Mouse (Mus musculus) hindbrain, embryonic 10.5 days (tissue): ENCODE measurements around the gene 1700016H13Rik. TPM values are rescaled to one million over a fixed set of nuclear protein-coding genes. Genes with fewer than 3 reads are reported as not detected.

Experiments used
- DNase-seq: peaks from one replicate; pipeline ENCODE4 v3.0.0-alpha.2; 2017; ENCODE audit warnings: low spot score
- H3K27ac ChIP-seq: fragments of 300-500 bp; sonication (generic); 2 replicates; pipeline ENCODE4 v1.5.1; 2016; ENCODE audit warnings: mild to moderate bottlenecking, moderate library complexity
- H3K27me3 ChIP-seq: fragments of 300-500 bp; sonication (generic); 2 replicates; pipeline ENCODE4 v1.6.1; 2016; ENCODE audit warnings: mild to moderate bottlenecking; ENCODE audit not compliant: poor library complexity, insufficient read depth, severe bottlenecking
- H3K36me3 ChIP-seq: fragments of 300-500 bp; sonication (generic); 2 replicates; pipeline ENCODE4 v1.6.1; 2016; ENCODE audit warnings: mild to moderate bottlenecking, moderate library complexity
- H3K4me1 ChIP-seq: fragments of 300-500 bp; sonication (generic); replicated peaks from 2 replicates; pipeline ENCODE4 v1.6.1; 2016; ENCODE audit warnings: mild to moderate bottlenecking
- H3K4me3 ChIP-seq: fragments of 300-500 bp; sonication (generic); 2 replicates; pipeline ENCODE4 v1.5.1; 2016; ENCODE audit warnings: mild to moderate bottlenecking, moderate library complexity
- H3K9me3 ChIP-seq: fragments of 300-500 bp; sonication (generic); 2 replicates; pipeline ENCODE4 v1.6.1; 2016; ENCODE audit warnings: mild to moderate bottlenecking, moderate library complexity
- WGBS: fragments of 180-500 bp; shearing (Covaris S2); methylation state at CpG from one replicate; pipeline ENCODE4 v1.1.7; 2016; 5-methylcytosine and 5-hydroxymethylcytosine counted together
- polyA plus RNA-seq: library from polyadenylated mRNA; unstranded; fragments of >200 nt; fragmentation: Nextera tagmentation; extraction: Ambion mirVana; gene quantifications from 2 replicates; pipeline ENCODE4 v1.2.1, GENCODE M21; 2016

1700016H13Rik gene
- polyA plus RNA-seq, 1 experiment from 2014 or later: 0.64 TPM

GRCm38 (mm10) chr5:103617191-103617590, 38.6 kb downstream of the 1700016H13Rik start:
- Histone ChIP-seq H3K4me3 (no peak overlapping the region), H3K9me3 (no peaks in the 10 kb centered on the region), H3K36me3 (no peaks in the 10 kb centered on the region), H3K4me1 (peaks cover 4% of the 10 kb centered on the region; the same call in 1 of the 2 replicates), H3K27me3 (no peaks in the 10 kb centered on the region), H3K27ac (no peak overlapping the region)
- 71% methylated on average over 9 of the region's 9 CpGs for WGBS
- DNase-seq: no peak

- Histone ChIP-seq H3K36me3 (no peaks in the 10 kb centered on the region), H3K27ac (no peak overlapping the region), H3K27me3 (no peaks in the 10 kb centered on the region), H3K9me3 (no peaks in the 10 kb centered on the region), H3K4me3 (no peak overlapping the region), H3K4me1 (peaks cover 4% of the 10 kb centered on the region; the same call in 1 of the 2 replicates)
- WGBS: 91% methylated on average over 7 of the region's 7 CpGs
- DNase-seq: no peak
These were observed 41.5 kb downstream of the 1700016H13Rik start for GRCm38 (mm10) chr5:103614356-103614755.

DNA sequence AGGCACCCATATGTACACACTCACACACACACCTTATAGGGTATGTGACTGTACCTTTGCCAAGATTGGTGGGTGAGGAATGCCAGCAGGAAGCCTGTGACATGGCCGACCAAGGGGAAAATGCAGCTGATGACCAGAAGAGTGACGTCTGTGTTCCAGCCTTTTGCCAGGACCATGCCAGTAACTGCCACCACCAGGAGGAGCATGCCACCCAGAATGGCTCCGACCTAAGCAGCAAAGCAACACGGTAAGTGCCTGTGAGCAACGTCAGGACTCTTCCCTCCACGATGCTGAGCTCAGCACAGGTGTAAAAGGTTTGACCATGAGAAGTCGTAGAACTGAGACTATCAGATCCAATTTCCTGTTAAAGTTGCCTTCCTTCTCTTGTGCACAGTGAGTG, 43.5 kb downstream of the 1700016H13Rik start:
- Histone ChIP-seq H3K27me3 (no peaks in the 10 kb centered on the region), H3K36me3 (no peaks in the 10 kb centered on the region), H3K4me1 (peaks cover 3% of the 10 kb centered on the region; the same call in 1 of the 2 replicates), H3K27ac (no peak overlapping the region), H3K9me3 (no peaks in the 10 kb centered on the region), H3K4me3 (no peak overlapping the region)
- 90% methylated on average over 7 of the region's 7 CpGs for WGBS
- no peak for DNase-seq

DNA sequence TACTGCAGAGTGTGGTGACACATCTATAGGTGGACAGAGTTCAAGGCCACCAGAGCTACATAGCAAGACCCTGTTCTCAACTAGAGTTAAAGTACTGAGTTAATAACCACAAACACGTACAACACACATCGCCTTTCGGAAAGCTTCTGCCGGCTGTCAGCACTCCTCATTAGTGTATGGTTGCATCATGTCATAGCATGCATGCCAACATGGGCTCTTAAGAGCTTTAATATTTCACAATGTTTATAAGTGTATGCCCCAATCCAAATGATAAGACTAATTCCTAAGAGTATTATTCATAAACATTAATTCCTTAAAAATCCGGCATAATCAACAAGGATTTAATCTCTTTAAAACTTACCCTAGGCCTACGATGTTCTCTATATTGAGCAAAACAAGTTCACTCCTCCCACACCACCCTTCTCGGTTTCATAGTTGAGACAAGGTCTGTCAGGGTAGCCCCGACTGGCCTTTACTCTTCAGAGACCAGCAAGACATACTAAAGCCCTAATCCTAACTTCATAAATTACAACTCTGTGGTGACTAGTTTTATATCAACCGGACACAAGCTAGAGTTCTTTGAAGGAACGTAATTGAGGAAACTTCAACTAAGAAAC, 44.8 kb downstream of the 1700016H13Rik start:
- Histone ChIP-seq H3K27me3 (no peaks in the 10 kb centered on the region), H3K4me3 (no peak overlapping the region), H3K36me3 (no peaks in the 10 kb centered on the region), H3K9me3 (no peaks in the 10 kb centered on the region), H3K4me1 (no peaks in the 10 kb centered on the region), H3K27ac (no peak overlapping the region)
- WGBS: 94% methylated on average over 10 of the region's 10 CpGs
- DNase-seq: no peak

GRCm38 (mm10) chr5:103610148-103610547, 45.7 kb downstream of the 1700016H13Rik start:
- Histone ChIP-seq H3K9me3 (no peaks in the 10 kb centered on the region), H3K36me3 (no peaks in the 10 kb centered on the region), H3K27ac (no peak overlapping the region), H3K27me3 (no peaks in the 10 kb centered on the region), H3K4me3 (no peak overlapping the region), H3K4me1 (no peaks in the 10 kb centered on the region)
- WGBS: 77% methylated on average over 5 of the region's 5 CpGs
- no peak for DNase-seq

- peaks cover 13% of the 10 kb centered on the region for H3K4me1 ChIP-seq
- H3K36me3 ChIP-seq: no peaks in the 10 kb centered on the region
- H3K9me3 ChIP-seq: no peaks in the 10 kb centered on the region
- H3K27ac ChIP-seq: no peak overlapping the region
- no peak for DNase-seq
- WGBS: 88% methylated on average over 7 of the region's 7 CpGs
- no peak overlapping the region for H3K4me3 ChIP-seq
- H3K27me3 ChIP-seq: no peaks in the 10 kb centered on the region
These were observed 50.1 kb downstream of the 1700016H13Rik start for GRCm38 (mm10) chr5:103605707-103606106.

- H3K4me3 ChIP-seq: no peak overlapping the region
- H3K4me1 ChIP-seq: peaks cover 13% of the 10 kb centered on the region
- H3K36me3 ChIP-seq: peaks cover 7% of the 10 kb centered on the region
- no peak for DNase-seq
- no peaks in the 10 kb centered on the region for H3K27me3 ChIP-seq
- H3K27ac ChIP-seq: peak overlapping the region; percentile 59; the same call in 1 of the 2 replicates
- 34% methylated on average over 11 of the region's 11 CpGs for WGBS
- no peaks in the 10 kb centered on the region for H3K9me3 ChIP-seq
These were observed 52.5 kb downstream of the 1700016H13Rik start for GRCm38 (mm10) chr5:103603115-103603893.

GRCm38 (mm10) chr5:103598881-103599280, 56.9 kb downstream of the 1700016H13Rik start:
- Histone ChIP-seq H3K27me3 (no peaks in the 10 kb centered on the region), H3K4me3 (no peak overlapping the region), H3K4me1 (peaks cover 25% of the 10 kb centered on the region), H3K36me3 (peaks cover 41% of the 10 kb centered on the region), H3K27ac (no peak overlapping the region), H3K9me3 (no peaks in the 10 kb centered on the region)
- WGBS: 83% methylated on average over 5 of the region's 5 CpGs
- no peak for DNase-seq

DNA sequence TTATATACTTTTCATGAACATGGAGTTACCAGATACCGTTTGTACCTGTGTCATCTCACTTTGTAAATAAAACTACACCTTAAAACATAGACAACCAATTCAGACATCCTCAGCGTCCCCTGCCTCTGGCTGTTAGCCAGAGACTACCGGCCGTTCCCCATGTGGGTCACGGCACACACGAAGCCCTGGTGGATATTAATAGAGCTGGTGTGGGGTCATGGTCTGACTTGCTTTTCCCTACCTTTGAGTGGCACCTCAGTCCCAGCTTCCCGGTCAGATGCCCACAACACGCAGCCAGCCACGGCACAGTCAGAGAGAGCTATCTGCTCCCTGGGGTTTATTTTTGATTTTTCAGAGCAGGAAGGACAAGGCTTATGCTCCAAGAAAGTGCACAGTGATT, 57.5 kb downstream of the 1700016H13Rik start:
- no peak overlapping the region for H3K27ac ChIP-seq
- no peak for DNase-seq
- no peak overlapping the region for H3K4me3 ChIP-seq
- H3K9me3 ChIP-seq: no peaks in the 10 kb centered on the region
- no peaks in the 10 kb centered on the region for H3K27me3 ChIP-seq
- 92% methylated on average over 9 of the region's 9 CpGs for WGBS
- H3K4me1 ChIP-seq: peaks cover 20% of the 10 kb centered on the region
- H3K36me3 ChIP-seq: peaks cover 46% of the 10 kb centered on the region

Other genes starting within 250 kb of the 1700016H13Rik start
- gene Ptpn13, start 230.8 kb downstream of the 1700016H13Rik start, polyA plus RNA-seq: 16.6 and 18.8 TPM in 2 replicates
- 0.15 and 0.25 TPM in 2 replicates for gene Slc10a6, start 26.6 kb downstream of the 1700016H13Rik start, polyA plus RNA-seq
- 5.7 and 6.5 TPM in 2 replicates for gene Aff1, start 36.4 kb upstream of the 1700016H13Rik start, polyA plus RNA-seq